Mouse (Mus musculus): ENCODE measurements at regions not wholly inside any gene's neighbourhood (a gene's known extent, or its start where the extent isn't known, plus 50 kb on each side); places are given as distances from the start of the nearest gene placed in this dataset.
A peak's percentile ranks its signal among the peaks of the same experiment; 100 is the strongest.
"Not testable (repeated sequence)": the region's sequence is repeated elsewhere in the genome, so short reads cannot be mapped to it uniquely, and the experiment has no call there.

- no peak for DNase-seq
Measured at GRCm38 (mm10) chr2:179163116-179163515, 279.1 kb upstream of the Cdh4 start.

GRCm38 (mm10) chr2:179170157-179170556 lies 272.1 kb upstream of the Cdh4 start:
- DNase-seq = no peak

- DNase-seq = no peak
Measured at GRCm38 (mm10) chr2:179170608-179171007, 271.6 kb upstream of the Cdh4 start.

GRCm38 (mm10) chr2:179176835-179177530 lies 265.2 kb upstream of the Cdh4 start:
- not testable (repeated sequence) for DNase-seq

GRCm38 (mm10) chr2:179181366-179181765 lies 260.9 kb upstream of the Cdh4 start:
- DNase-seq = no peak

DNA sequence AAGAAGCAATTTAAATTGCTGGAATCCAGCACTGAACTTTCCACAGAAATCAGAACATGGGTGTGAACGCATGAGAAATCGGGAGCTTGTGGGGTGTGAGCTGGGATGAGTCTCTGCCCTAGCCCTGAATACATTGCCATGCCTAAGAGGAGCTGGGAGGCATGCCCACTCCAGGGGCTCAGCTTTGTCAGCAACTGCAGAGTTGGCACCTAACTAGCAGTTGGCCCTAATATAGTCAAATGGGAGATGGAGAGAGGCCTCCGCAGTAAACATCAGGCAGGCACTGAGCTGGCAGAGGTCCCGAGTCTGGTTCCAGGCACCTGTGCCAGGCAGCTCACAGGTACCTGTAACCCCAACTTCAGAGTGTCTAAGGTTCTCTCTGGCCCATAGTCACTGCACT lies 260.1 kb upstream of the Cdh4 start:
- DNase-seq = peak in 1 of 2 experiments; percentile 9

DNA sequence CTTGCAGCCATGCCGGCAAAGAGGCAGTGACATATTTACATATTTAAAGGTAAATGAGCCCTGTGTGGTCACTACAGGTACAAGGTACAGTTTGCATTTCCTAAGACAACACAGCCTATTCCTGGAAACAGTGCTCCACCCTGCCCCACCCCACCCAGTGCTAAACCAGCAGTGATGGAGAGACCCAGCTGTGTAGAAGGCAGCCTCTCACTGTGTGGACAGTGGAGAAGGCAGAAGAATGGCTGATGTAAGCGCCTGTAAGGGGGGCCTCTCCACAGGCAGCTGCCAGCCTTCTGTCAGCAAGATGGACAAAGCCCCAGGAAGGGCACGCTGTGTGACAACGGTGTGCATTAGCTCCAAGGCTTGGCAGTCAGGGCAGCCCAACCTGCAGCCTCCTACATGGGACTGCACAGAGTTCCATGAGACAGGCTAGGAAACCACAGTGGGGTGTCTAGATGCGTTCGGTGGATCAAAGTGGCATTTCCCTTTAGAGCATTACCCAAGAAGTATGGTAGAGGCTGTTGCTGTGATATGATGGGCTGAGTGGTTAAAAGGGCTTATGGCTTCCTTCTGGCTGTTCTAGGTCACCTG lies 249.2 kb upstream of the Cdh4 start:
- DNase-seq = peak in 1 of 2 experiments; percentile 3

DNA sequence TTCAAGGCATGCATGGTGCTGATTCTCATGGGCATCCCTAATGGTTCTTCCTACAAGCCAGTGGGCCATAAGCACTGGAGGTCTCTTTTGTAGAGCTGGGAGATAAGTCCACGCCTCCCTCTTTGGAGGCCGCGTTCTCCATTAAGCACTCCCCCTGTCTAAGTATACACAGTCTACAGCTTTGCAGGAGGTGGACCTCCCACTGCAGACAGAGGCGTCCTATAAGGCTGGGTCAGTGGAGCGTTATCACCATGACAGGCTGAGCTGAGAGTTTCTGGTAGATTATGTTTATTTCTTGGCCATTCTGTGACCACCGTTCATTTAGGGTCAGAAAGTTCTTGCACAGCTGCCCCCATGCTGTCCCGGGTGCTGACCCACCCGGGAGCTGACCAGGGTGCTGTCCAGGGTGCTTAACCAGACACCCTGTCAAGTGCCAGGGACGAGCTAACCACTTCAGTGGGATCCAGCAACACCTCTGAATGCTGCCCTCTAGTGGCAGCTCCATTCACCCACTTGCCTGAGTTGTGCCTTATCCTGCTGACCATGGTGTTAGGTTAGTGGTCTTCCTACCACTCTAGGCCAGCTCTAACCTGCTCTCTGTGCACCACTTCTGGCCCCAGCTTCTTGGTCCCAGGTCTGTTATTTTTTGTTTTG lies 248.6 kb upstream of the Cdh4 start:
- peak; percentile 66 to 81 for DNase-seq

DNA sequence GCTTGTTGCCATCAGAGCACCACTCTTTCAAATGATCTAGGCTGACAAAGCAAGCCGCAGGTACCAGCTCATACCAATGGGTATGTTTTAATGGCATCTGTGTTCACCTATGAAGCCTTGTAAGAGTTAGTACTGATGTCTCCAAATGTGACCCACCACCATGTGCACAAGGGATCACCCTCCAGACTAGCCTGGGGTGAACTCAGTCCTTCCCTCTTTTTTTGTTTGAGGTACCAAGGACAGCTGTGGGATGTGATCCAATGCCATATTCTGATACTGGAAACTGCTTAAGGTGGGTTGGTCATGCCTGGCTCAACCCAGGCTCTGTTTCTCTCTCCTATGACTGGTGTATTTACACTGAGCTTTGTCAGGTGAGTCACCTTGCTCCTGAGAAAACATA lies 244.8 kb upstream of the Cdh4 start:
- no peak for DNase-seq

- no peak for DNase-seq
Measured at GRCm38 (mm10) chr2:179200495-179200894, 241.7 kb upstream of the Cdh4 start.

- no peak for DNase-seq
Measured at GRCm38 (mm10) chr2:179210164-179210805, 231.9 kb upstream of the Cdh4 start.

DNA sequence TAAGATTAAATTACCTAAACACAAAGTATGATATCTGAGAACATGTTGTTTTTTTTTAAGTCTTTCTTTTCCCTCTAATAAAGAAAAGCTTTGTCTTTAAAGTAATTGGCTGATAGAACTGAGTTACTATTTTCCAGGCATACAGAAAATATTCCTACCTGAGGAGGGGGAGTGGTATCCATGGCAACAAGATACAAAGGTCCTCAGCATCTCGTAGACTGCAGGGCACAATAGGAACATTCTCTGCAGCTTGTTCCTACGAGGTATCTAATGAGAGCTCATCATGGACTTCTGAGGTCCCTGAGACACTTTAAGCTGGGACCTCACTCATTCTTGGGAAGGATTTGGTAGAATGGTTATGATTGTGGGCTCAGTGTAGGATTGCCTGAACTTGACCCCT lies 225.5 kb upstream of the Cdh4 start:
- DNase-seq = no peak

GRCm38 (mm10) chr2:179228096-179228495 lies 214.1 kb upstream of the Cdh4 start:
- DNase-seq = no peak

DNA sequence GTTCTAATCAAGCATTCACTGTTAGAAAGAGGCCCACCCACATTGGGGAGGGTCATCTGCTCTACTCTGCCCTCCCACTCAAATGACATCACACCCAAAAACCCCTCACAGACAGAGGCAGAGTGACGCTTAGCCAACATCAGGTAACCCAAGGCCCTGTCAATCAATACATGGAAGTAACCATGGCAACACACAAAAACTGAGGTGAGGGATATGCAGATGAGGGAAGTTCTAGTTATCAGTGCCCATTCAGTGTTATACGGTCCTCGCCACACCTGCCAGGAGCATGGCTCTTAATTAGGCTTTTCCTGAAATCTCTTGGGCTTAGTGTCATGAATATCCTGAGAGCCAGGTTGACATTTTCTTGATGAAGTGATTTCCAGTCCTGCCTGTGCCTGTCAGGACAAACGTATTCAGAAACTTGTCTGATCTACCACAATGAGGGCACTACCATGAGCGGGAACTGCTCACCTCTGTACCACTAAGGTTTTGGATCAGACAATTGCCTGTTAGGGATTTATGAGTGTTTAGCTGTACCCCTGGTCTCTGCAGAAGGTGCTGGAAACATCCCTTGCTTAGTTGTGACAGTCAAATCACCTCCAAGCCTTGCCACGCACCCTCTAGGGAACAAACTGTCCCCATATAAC lies 210.4 kb upstream of the Cdh4 start:
- DNase-seq = no peak

DNA sequence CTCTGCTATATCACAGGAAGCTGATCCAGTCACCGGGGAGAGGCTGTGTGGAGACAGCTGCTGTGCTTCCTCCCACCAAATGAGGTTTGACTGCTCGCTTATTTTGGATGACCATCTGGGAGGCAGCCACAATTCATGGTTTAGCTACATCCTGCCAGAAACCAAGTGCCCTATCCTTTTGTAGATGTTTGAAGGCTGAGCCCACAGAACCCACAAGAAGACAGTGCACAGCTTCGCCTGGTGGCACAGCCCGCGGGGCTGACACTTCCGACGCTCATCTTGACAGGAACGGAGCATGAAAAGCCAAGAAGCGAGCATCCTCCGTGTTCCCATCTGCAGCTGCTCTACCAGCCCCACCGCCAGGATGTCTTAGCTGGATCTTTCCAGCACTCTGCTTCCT lies 204.1 kb upstream of the Cdh4 start:
- DNase-seq = peak in 1 of 2 experiments; percentile 8

DNA sequence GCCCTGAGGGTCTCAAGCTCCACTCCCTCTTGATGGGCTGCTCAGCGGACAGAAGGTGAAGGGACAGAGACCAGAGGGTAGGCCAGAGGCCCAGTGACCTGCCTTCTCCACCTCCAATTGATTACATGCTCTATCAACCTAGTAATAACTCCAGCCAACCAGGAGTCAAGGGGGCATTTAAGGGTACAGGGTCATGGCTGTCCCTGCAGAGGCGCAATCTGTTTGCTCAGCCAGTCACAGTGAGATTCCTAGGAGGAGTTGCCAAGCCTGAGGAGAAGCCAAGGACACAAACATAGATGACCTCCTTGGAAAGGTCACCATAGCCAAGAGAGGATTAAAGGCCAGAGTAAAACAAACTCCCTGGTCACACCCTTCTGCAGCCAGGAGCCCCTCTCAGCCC lies 181.3 kb upstream of the Cdh4 start:
- no peak for DNase-seq

- DNase-seq = no peak
Measured at GRCm38 (mm10) chr2:179263888-179264287, 178.3 kb upstream of the Cdh4 start.

DNA sequence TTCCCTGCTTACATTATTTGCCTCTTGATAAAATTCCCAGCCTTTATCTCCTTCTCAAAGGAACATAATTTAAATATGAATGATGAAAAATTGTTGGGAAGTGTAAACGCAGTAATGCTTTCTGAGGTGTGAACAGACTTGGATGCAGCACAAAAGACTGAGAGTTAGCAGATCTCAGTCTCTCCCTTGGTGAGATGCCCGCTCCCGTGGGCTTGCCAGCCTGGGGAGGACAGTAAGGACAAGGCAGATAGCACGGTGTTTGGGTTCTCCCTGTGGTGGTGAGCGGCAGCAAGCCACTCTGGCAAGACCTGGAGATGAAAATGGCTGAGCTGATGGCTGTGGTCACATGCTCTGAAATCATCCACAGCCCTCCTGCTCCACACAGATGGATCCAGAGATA lies 176.8 kb upstream of the Cdh4 start:
- DNase-seq = peak in 1 of 2 experiments; percentile 25

DNA sequence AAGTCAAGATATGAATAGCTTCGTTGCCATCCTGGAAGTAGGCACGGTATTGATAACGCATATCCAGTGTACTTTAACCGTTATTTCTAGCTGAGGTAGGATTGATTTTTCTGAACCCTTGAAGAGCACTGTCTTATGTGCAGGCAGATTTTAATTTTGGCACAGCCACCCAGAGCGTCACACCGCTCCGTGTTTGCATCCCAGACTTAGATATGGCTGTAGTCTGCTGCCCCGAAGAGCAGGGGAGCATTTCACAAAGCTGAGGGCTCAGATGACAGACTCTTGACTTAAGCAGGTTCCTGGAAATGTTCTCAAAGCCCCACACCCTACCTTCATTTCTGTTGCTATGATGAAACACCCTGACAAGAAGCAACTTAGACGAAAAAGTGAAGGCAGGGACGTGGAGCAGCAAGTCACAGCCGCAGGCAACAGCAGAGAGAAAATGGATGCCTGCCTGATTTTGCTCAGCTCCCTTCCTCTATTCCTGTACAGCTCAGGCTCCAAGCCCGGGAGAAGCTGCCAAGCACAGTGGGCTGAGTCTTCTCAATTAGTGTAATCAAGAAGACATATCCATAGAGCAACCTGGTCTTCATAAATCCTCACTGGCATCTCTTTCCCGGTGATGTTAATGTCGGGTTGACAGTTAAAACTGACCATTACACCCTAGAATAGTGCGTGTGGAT lies 164.9 kb upstream of the Cdh4 start:
- DNase-seq = peak; percentile 37 to 58

DNA sequence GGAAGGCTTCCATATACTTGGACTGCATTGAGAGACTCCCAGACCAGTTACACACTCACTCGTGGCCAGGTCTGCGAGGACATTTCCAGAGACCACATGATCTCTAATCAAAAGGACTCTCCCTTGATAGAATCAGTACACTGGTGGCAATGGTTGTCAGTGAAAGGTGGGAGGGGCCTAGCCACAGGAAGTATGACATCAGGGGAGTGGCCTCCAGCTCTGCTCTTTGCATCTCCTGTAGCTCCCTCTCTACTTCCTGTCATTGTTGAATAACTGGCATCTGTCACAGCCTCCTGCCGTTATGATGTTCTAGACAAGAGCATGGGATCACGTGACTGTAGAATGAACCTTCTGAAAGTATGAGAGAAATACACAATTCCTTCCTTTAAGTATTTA lies 164.3 kb upstream of the Cdh4 start:
- DNase-seq = peak in 1 of 2 experiments; percentile 8

- DNase-seq = peak in 1 of 2 experiments; percentile 39
Measured at GRCm38 (mm10) chr2:179282276-179282675, 160.0 kb upstream of the Cdh4 start.

GRCm38 (mm10) chr2:179290394-179290793 lies 151.8 kb upstream of the Cdh4 start:
- no peak for DNase-seq
